Mouse (Mus musculus) cerebral cortex, adult 2 months (tissue): ENCODE results near the gene Sipa1l1.

Experiments
- whole genome bisulfite sequencing: fragments of 180-500 bp; shearing (Covaris S2); methylation state at CpG from one replicate; pipeline ENCODE4 v1.1.7; 2018; 5-methylcytosine and 5-hydroxymethylcytosine counted together

The Sipa1l1 gene

GRCm38 (mm10) chr12:82248501-82248900, 79.4 kb downstream of the Sipa1l1 start:
- WGBS, result 72% methylated on average over 3 of the region's 3 CpGs

- 62% methylated on average over 2 of the region's 2 CpGs for WGBS
Measured at GRCm38 (mm10) chr12:82251328-82251727, 82.2 kb downstream of the Sipa1l1 start.

- 32% methylated on average over 5 of the region's 5 CpGs for WGBS
Measured at GRCm38 (mm10) chr12:82254076-82254475, 85.0 kb downstream of the Sipa1l1 start.

- WGBS, result 82% methylated on average over 5 of the region's 5 CpGs
Measured at GRCm38 (mm10) chr12:82256012-82256411, 86.9 kb downstream of the Sipa1l1 start.

- WGBS, result 64% methylated on average over 6 of the region's 6 CpGs
Measured at GRCm38 (mm10) chr12:82256921-82257500, 87.9 kb downstream of the Sipa1l1 start.

- WGBS, result 73% methylated on average over 6 of the region's 6 CpGs
Measured at GRCm38 (mm10) chr12:82257994-82258785, 89.1 kb downstream of the Sipa1l1 start.

GRCm38 (mm10) chr12:82263443-82263842, 94.3 kb downstream of the Sipa1l1 start:
- 91% methylated on average over 7 of the region's 7 CpGs for WGBS

- 87% methylated on average over 5 of the region's 5 CpGs for WGBS
Measured at GRCm38 (mm10) chr12:82264083-82264851, 95.1 kb downstream of the Sipa1l1 start.

- 61% methylated on average over 9 of the region's 9 CpGs for WGBS
Measured at GRCm38 (mm10) chr12:82265335-82266274, 96.5 kb downstream of the Sipa1l1 start.

GRCm38 (mm10) chr12:82271447-82271846, 102.3 kb downstream of the Sipa1l1 start:
- 87% methylated on average over 3 of the region's 3 CpGs for WGBS

- 89% methylated on average over 3 of the region's 3 CpGs for WGBS
Measured at GRCm38 (mm10) chr12:82273503-82273902, 104.4 kb downstream of the Sipa1l1 start.

- 77% methylated on average over 5 of the region's 5 CpGs for WGBS
Measured at GRCm38 (mm10) chr12:82274576-82274975, 105.5 kb downstream of the Sipa1l1 start.

GRCm38 (mm10) chr12:82275767-82276166, 106.6 kb downstream of the Sipa1l1 start:
- WGBS, result 60% methylated on average over 5 of the region's 5 CpGs

- WGBS, result 100% methylated on average over 1 of the region's 1 CpGs
Measured at GRCm38 (mm10) chr12:82276591-82276990, 107.5 kb downstream of the Sipa1l1 start.

- 51% methylated on average over 5 of the region's 5 CpGs for WGBS
Measured at GRCm38 (mm10) chr12:82284617-82285016, 115.5 kb downstream of the Sipa1l1 start.

GRCm38 (mm10) chr12:82285018-82285417, 115.9 kb downstream of the Sipa1l1 start:
- 92% methylated on average over 2 of the region's 2 CpGs for WGBS

- 50% methylated on average over 6 of the region's 6 CpGs for WGBS
Measured at GRCm38 (mm10) chr12:82286068-82286467, 116.9 kb downstream of the Sipa1l1 start.

- 63% methylated on average over 5 of the region's 5 CpGs for WGBS
Measured at GRCm38 (mm10) chr12:82286804-82287203, 117.7 kb downstream of the Sipa1l1 start.

GRCm38 (mm10) chr12:82293545-82294247, 124.6 kb downstream of the Sipa1l1 start:
- WGBS, result 92% methylated on average over 7 of the region's 7 CpGs
